10 mouse cellular contexts compared by ENCODE assay signal in the genomic region with DNA sequence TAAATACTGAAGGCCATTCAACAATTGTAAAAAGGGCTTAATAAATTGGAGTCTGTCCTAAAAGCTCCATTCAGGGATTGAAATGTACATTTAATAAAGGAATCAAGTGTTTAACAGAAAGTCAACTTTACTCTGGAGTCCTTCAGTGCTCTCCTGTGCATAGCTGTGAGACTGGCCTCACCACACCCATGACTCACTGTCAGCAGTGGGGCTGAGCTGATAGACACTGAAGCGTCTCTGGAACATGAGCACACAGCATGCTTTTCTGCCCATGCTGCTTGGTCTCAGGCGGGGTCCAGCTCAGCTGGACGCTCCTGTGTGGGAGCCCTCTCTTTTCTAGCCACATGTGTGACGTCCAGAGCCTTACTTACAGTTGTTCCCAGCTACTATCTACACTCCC. TPM values are rescaled to one million over a fixed set of nuclear protein-coding genes. Genes with fewer than 3 reads are reported as not detected.
"Had no signal": no experiment of that assay in that cellular context is flagged by ENCODE, and none has a peak within 500 bp of the region (broad histone marks: within the 10 kb centered on the region; RNA-seq: fewer than 3 reads in every experiment).

No protein-coding gene starts in this region.

RNA-seq across cellular contexts. Expression of gene Gm49721, which starts 36.1 kb away (rescaled TPM):
- total RNA-seq: liver, adult 2 months; megakaryocyte, adult 5-6 weeks; monocyte, adult 5-6 weeks had no signal
- polyA plus RNA-seq: limb, embryonic 15.5 days; liver, embryonic 12.5 days; liver, embryonic 15.5 days; liver, embryonic 16.5 days; macrophage; midbrain, embryonic 14.5 days; myocyte had no signal
